Mouse (Mus musculus) kidney, adult 2 months (tissue): ENCODE results near the gene Disc1.

ENCODE experiments used
- CTCF ChIP-seq: fragments of 200-500 bp; conservative IDR thresholded peaks from 2 replicates; pipeline ENCODE4 v1.5.1; 2011; ENCODE audit warnings: low read depth, mild to moderate bottlenecking, control low read depth, low read length, moderate library complexity, mixed read lengths; ENCODE audit not compliant: insufficient read depth, insufficient read length
- POLR2A ChIP-seq: fragments of 200-500 bp; IDR thresholded peaks from one replicate; pipeline ENCODE4 v1.6.1; 2011; ENCODE audit warnings: low read depth, low read length, control low read depth

GRCm38 (mm10) chr8:125134876-125135275 is 80.9 kb downstream of the Disc1 start:
- TF ChIP-seq POLR2A: no peak
- TF ChIP-seq CTCF: no peak
